Mouse (Mus musculus): Measurements from ENCODE around the gene Zic3.

The Zic3 gene

DNA sequence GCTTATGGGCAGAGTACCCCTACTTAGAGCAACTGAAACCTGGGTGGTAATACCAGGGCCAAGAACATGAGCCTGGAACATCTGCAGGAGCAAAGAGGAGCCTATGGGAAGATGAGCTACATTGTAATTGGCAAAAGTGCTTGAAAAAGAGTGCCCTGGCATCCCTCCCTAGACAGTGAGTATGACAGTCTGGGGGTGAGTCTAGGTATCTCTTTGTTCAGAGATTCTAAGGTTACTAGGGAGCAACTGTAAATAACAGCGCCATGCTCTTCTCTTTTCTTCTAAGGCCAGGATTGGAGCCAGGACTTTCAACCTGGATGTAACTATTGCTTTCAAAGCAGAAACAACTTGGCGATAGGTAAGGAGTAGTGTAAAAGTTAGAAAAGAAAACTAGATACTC, at the start of gene Zic3:
TSS of gene Zic3 (plus strand) at position 301 of the 400 bp plus-strand sequence.
- DNase-seq (ENCODE audit: low read depth, low spot score), result no peak

DNA sequence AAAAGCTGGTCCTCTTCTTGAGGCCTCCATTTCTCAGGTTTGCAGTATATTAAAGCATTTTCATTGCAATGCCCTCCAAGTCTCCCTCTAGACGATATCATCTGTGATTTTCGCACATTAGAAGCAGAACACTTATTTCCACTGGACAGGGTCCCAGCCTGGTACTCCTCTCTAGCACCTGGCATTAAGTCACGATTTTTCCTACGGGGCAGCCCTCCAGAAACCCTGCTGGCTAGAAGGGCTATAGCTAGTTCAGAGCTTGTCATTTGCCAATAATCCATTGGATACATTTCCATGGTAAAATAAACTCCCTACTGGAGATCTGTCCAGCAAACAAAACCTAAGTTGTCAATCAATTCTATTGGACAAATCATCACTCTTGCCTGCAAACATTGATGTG, 40.1 kb upstream of the Zic3 start:
- no peak for DNase-seq (ENCODE audit: low read depth, low spot score)

DNA sequence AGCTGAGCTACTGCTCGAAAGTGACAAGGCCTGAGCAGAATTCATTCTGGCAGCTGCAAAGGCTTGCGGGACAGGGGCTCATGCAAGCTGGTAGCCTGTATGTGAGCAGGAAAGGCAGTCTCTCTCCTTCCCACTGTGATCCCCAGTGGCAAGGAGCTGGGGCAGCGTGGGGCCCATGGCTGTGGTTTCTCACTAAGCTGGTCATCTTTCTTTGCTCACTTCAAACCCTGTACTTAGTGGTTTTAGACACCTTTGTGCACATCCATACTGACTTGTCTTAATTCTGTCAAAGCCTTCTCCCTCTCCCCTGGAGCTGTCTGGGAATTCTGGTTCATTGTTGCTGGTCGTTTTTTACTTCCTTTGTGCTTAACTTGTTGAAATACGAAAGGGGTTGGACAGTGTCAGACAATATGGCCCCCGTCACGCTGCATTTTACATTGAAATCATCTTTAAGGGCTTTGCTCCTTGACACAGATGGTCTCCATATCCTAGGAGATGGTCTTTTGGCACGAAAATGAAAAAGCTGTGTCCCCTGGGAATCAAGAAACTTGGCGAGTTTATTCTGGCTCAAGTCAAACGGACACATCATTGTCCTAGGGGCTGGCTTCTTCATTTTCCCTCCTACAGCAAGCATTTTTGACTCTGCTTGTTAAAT, 34.9 kb upstream of the Zic3 start:
- DNase-seq (ENCODE audit: low read depth, low spot score), result no peak

DNA sequence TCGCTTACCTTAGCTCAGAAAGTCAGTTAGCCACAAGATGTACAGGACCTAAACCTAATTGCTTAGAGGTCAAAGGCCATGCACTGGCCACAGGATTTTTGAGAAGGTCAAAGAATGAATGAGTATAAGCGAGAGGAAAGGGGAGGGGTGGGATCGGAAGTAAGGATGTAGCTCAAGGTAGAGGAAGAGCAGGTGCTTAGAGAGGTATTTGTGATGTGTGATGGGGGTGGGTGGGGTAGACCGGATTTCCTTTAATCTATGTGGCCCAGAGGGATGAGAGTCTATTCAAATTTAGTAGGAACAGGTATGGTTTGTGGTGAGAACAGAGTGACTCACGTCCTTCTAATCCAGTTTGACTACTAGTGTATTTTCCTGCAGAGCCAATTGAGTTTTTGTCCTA, 9.1 kb upstream of the Zic3 start:
- peak; percentile 46 for DNase-seq (ENCODE audit: low read depth, low spot score)

DNA sequence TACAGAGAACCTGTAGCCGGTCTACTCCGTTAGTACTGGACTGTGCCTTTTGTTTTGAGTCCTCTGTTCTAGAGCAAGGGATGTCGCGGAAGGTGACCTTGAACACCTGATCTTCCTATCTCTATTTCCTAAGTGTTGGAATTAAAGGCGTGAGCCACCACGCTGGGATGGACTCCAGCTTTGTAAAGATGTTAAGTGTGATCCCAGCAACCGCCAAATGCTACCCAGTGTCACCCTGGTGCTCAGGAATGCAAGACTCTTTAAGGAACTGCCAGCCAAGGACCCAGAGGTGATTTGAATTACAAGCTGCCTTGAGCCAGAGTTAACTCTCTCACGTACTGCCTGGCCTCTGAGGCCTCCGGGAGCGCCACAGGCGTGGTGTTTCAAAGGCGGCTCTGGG, 8.4 kb upstream of the Zic3 start:
- DNase-seq (ENCODE audit: low read depth, low spot score), result peak; percentile 91

DNA sequence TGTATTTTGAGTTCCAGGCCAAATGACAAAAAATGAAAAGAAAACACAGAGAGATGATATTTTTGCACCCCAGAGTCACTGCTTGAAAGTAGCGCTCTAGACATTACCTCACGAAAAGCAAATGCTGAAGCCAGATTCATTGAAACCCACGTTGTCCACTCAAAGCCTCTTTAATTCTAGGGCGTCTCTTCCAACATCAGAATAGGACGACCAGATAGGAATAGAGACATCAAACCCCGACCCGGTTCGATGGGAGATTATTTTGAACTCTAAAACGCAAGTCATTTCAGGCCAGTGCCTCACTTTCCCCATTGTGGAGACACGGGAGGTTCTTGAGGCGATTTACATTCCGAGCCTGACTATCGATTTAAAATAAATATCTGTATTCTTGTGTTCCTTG, 7.7 kb upstream of the Zic3 start:
- DNase-seq (ENCODE audit: low read depth, low spot score), result no peak

DNA sequence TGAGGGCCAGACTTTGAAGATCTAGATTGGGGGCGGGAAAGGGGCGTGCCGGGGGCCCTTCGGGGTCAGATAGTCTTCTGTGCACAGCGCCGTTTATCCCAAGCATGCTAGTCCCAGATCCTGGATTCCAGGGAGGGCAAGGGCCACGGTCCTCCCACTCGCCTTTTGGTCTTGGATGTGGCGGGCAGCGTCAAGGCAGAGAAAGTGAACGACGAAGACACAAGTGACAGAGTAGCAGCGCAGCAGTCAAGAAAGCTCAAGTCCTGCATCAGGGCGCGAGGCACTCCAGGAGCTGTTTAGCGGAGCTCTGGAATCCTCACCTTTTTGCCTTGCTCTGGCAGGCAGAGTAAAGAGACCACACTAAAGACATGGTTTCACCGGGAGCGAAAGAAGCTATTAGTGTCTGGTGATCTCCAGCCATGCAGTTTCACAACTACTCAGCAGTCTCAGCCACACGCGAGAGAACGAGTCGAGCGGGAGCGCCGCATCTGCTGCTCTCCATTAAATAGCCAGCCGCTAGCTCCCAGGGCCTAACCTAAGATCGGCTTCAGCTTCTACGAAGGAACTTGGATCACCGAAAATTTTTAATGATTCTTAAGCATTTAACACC, 7.1 kb upstream of the Zic3 start:
- no peak for DNase-seq (ENCODE audit: low read depth, low spot score)

DNA sequence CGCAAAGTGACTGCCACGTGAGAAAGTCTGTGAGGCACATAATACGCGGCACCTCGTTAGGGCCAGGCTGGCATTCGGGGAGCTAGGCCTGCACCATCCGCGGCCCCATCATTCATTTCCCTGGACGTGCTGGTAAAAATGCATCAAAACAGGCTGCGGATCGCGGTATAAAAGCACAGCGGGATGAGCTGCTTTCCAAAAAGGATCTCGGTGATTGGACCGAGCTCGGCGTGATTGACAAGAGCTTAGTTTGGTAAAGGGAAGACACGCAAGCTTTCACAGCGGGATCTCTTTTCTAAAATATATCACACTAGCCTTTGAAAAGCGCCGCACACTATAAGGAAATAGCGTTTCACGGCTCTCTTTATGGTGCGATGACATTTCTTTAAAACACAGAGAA, 3.8 kb upstream of the Zic3 start:
- no peak for DNase-seq (ENCODE audit: low read depth, low spot score)

DNA sequence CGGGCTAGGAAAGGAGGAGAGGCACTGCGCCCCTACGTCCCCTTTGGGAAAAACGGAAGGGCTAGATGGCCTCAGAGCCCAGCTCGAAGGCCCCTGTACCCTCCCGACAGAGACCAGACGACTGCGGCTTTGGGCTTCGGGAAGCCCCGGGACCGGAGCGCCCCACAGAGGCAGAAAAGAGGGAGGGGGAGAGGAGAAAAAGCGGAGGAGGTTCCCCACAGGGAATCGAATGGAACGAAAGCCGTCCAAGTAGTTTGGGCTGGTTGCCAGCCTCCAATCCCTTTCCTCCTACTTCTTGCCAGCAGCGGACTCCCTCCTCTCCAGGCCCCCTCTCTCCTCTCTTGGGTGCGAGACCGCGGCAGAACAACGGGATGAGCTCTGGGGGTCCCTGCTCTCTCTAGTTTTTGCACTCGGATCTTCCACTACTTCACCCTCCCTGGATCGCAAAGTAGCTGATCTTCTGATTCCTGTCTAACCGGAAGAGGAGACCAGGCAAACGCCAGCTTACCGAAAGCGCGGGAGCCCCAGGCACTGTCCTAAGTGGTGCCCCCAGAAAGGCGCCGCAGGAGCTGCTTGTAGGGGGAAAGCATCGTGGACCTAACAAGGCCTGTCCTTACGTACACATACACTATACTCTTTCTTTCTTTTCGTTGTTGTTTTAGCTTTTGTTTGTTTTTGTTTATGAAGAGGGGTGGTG, 3.1 kb upstream of the Zic3 start:
- no peak for DNase-seq (ENCODE audit: low read depth, low spot score)

DNA sequence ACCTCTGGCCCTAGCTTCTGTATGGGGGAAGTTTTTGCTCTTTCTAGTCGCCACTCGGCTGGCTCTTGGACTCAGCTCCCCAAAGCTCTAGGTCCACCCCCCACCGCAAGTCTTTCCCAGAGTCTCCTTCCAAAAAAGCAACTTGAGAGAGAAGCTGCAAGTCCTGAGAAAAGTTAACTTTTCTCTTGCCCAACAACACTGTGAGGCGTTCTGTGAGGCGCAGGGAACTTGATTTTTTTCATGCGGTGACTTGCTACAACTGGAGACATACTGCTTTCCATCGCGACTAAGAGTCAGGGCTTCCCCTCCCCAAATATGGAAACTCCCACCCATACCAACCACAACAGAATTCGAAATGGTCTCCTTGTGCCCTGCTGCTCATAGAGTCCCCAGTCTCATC, 5.1 kb downstream of the Zic3 start:
- DNase-seq (ENCODE audit: low read depth, low spot score), result no peak

DNA sequence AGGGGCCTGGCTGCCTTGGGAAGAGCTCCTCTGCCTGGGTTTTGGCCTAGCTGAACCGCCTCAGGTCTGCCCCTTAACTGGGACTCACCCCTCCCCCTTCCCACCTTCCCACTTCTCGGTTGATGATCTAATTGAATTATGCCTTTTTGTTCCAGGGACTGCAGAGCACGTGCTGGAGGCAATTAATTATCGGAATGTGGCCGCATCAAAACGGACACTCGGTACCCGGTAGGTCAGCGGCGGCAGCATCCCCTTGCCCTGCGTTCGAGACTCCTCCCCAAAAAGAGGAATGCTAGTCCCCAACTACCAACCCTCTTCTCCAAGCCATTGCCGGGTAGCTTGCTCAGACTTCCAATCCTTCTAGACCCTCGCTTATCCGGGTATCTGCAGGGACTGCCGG, 5.6 kb downstream of the Zic3 start:
- DNase-seq (ENCODE audit: low read depth, low spot score), result peak; percentile 31

DNA sequence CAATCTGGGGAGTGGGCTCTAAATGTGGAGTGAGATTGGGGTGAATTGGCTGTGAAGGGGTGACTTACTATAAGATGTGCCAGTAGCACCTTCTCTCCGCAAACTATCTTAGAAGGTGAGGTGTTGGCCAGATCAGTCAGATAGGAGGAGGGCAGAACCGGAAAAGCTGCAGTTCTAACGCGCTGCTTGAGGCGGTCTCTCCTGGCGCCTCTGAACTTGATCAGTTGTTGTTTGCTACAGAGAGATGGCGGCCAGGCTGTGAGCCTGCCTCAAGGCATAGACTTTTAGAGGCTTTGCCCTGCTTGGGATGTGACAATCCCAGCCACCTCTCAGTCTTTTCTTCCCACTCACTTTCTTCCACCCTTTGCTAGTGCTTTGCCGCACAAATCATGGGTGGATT, 6.4 kb downstream of the Zic3 start:
- no peak for DNase-seq (ENCODE audit: low read depth, low spot score)

DNA sequence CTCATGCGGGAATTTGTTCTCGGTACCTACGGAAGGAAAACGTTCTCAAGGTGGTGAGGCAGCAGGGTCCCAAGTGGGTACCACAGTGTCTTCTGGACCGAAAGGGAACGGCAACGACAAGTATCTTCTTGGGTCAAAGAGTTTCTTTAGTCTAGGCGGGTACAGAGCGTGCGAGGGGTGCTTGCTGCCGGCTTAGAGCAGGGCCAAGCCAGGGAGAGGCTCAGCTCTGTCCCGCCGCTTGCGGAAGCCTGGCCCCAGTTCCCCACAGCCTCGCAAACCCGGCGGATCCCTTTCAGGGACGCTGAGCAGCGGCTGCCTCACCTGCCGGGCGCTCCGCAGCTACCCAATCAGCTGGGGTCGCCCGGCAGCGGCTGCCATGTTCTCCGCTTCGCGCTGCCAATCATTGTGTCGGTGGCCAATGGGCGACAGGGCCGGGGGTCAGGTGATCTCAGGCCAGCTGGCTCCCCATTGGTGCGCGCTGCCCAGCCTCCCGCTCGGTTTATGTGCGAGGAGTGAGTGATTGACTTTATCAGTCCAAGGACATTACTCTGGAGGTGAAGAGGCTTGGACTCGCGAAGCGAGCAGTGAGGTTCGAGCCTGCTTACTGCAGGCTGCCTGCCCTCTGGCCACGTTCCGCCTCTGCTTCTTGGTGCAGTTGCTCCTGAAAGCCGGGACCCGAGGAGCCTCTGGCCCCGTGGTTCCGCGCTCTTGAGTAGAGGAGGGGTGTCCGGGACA, 7.8 kb downstream of the Zic3 start:
- peak; percentile 91 for DNase-seq (ENCODE audit: low read depth, low spot score)

DNA sequence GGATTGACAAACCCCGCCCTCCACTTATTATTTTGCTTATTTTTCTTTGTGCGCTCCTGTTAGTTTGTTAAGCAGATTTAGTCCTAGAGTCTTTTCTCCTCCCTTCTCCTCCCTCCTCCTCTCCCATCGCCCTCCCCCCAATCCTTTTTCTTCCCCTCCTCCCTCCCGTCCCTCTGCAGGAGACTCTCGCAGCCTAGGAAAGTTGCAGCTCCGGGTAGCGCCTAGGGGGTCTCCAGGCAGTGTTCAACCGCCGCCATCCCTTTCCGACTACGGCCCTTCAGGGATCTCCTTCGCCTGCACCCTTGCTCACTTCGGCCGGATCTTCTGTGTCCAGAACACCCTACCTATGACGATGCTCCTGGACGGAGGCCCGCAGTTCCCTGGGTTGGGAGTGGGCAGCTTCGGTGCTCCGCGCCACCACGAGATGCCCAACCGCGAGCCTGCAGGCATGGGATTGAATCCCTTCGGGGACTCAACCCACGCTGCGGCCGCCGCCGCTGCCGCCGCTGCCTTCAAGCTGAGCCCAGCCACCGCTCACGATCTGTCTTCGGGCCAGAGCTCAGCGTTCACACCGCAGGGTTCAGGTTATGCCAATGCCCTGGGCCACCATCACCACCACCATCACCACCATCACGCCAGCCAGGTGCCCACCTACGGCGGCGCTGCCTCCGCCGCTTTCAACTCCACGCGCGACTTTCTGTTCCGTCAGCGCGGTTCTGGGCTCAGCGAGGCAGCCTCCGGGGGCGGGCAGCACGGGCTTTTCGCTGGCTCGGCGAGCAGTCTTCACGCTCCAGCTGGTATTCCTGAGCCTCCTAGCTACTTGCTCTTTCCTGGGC, 8.6 kb downstream of the Zic3 start:
- DNase-seq (ENCODE audit: low read depth, low spot score), result no peak

DNA sequence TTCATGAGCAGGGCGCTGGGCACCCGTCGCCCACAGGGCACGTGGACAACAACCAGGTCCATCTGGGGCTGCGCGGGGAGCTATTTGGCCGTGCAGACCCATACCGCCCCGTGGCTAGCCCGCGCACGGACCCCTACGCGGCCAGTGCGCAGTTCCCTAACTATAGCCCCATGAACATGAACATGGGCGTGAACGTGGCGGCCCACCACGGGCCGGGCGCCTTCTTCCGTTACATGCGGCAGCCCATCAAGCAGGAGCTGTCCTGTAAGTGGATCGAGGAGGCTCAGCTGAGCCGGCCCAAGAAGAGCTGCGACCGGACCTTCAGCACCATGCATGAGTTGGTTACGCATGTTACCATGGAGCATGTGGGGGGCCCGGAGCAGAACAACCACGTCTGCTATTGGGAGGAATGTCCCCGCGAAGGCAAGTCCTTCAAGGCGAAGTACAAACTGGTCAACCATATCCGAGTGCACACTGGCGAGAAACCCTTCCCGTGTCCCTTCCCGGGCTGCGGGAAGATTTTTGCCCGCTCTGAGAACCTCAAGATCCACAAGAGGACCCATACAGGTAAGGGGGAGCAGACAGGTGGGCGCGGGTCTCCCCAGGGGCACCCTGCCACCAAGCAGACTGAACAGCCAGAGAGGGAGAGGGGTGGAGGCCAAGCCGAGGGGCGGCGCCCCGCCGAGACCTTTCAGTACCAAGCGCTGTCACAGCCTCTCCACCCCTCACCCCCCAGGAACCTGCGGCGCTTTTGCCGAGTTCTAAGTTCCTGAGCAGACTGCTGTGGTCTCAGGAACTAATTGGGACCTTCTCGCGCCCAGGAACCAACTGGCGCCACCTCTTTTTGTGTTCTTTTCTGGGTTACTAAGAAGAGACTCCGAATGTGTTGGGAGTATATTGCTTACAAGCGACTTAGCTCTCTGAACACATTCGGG, 9.4 kb downstream of the Zic3 start:
- DNase-seq (ENCODE audit: low read depth, low spot score), result peak; percentile 62

DNA sequence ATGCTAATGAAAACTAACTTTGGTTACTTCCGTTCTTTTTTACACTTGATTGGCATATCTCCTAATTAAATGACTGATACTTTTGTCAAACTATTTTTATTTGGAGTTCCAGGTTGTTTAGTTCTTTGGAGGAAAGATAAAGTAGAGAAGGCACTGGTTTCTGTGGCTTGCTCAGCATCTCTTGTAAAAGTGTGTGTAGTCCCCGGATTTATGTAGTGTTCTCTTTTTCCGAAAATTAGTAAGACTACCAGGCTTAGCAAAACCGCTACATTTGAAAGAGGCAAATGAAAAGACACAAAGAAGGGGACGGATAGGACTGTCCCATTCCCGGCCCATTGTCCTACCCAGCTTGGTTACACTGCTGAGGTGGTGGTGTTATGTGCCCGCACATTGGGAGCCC, 10.1 kb downstream of the Zic3 start:
- DNase-seq (ENCODE audit: low read depth, low spot score), result no peak

DNA sequence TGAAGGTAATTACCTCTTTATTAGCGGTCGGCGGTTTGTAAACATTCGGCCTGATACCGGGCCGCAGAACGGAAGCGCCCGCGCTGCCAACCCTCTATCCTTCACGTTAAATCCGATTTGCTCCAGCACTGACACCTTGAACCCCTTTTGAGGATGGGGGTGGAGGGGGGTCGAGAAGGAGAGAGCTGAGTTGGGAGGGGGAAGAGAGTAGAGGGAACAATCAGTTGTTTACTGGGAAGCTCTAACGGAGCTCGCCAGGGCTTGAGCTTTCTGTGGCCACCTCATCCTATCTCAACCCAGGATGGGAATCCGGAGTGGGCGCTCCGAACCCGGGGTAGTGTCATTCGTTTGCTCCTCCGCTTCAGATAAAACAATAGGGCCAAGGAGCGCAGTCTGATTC, 11.0 kb downstream of the Zic3 start:
- DNase-seq (ENCODE audit: low read depth, low spot score), result no peak

DNA sequence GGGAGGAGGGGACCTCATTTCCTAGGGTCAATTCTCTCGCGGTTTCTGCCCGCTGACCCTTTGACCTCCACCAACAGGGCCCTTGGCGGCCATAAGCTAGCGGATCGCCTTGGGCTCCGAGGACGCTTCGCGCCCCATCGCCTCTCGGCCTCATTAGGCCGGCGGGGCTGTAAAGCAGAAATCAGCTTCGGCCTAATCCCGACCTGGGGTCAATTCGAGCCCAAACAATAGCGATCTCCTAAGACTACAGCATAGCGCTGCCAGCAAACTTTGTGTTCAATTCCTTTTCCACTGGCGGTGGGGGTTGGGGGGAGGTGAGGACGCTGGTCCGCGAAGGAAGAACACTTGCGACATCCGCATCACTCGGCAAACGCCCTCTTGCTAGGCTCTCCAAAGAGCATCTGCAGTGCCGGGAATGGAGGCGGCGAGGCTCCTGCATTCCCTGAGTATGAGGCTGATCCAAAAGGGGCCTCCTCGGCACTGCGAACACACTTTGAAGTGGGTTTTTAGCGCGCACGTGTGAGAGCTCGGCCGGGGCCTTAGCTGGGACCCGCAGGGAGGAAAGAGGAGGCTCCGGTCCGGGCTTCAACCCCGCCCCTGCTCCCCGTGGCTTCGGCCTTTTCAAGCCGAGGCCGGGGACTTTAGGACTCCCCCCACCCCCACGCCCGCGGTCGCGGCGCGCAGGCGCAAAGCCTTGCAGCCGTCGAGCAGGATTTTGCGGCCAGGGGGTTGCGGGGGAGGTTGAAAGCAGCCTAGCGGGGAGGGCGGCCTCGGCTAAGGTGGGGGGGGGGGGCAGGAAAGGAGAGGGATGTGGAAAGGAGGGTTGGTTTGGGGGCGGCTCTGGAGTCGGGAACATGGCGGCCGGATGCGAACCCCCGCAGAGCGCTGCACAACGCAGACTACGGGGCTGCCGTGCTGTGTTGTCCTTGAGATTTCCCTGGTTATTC, 15.8 kb downstream of the Zic3 start:
- DNase-seq (ENCODE audit: low read depth, low spot score), result peak; percentile 84

DNA sequence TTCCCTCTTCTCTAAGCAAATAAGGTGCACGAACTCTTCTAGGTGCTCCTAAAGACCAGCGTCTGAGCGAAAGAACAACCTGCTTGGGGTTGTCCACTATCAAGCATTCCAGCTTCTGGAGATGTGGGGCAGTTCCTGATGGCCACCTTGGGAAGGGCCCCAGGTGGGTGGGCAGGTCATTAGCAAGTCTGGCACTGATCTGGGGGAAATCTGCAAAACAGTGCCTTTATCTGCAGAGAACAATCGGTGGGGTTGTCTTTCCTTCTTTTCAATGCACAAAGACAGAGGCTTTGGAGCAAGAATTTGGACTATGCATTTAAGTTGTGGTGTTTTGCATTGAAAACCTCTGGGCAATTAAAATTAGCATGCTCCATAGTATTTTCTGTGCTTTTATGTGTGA, 17.2 kb downstream of the Zic3 start:
- DNase-seq (ENCODE audit: low read depth, low spot score), result peak; percentile 78
